Mouse (Mus musculus): Measurements from ENCODE around the gene Ago3. TPM values are rescaled to one million over a fixed set of nuclear protein-coding genes. Genes with fewer than 3 reads are reported as not detected.

Ago3 gene
- polyA plus RNA-seq, 1 experiment from 2014 or later, result 18.7 TPM

DNA sequence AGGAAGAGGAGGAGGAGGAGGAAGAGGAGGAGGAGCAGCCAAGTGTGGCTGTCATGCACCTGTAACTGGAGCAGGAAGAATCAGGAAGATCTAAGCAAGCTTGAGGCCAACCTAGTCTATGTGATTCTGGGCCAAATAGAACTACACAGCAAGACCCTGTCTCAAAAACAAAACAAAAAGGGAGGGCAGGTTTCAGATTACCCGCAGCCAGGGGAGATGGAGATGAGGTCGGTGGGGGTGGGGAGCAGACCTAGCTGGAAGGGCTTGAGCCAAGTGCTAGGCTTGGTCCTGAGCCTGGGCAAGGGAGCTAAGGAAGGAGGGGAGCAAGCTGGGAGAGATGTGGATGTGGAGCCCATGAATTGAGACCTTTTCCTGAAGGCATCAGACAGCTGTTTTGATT lies 122.5 kb downstream of the Ago3 start:
- 0 out of 2 replicates have a peak, but pooled peaks cover 2% of the 10 kb centered on the region for H3K9me3 ChIP-seq (ENCODE audit: control insufficient read depth, low read length)

DNA sequence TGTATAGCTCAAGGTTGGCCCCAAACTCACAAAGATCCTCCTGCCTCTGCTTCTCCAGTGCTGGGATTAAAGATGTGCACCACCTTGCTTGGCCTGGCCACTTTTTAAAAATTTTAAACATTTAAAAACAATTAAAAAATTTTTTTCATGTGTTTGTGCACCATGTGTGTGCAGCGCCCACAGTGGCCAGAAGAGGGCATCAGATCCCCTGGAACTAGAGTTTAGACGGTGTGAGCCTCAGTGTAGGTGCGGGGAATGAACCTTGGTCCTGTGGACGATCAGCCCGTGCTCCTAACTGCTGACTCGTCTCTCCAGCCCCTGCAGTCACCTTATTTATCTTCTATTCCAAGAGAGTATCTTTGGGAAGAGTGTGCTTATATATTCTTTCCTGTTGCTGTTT lies 123.3 kb downstream of the Ago3 start:
- ATAC-seq, result no peak
- H3K4me1 ChIP-seq (replicated peaks; ENCODE audit: control insufficient read depth, insufficient read depth, low read length), result peaks cover 8% of the 10 kb centered on the region
- H3K27ac ChIP-seq (ENCODE audit: low read length), result no peak overlapping the region
- 0 out of 2 replicates have a peak, but pooled peaks cover 2% of the 10 kb centered on the region for H3K9me3 ChIP-seq (ENCODE audit: control insufficient read depth, low read length)
- no peak overlapping the region for H3K4me2 ChIP-seq (ENCODE audit: low read length)
- H3K27me3 ChIP-seq (replicated peaks; ENCODE audit: control insufficient read depth, insufficient read depth, low read length), result peaks cover 12% of the 10 kb centered on the region
- no peak overlapping the region for H3K4me3 ChIP-seq (replicated peaks; ENCODE audit: low read length)
- no peaks in the 10 kb centered on the region for H3K36me3 ChIP-seq (ENCODE audit: control insufficient read depth, insufficient read depth)
- 84% methylated on average over 6 of the region's 6 CpGs for WGBS
- no peak overlapping the region for H3K9ac ChIP-seq (replicated peaks; ENCODE audit: low read depth, low read length)

More for the DNA sequence above, 122.5 kb downstream of the Ago3 start:
- ATAC-seq, result no peak
- no peak overlapping the region for H3K4me3 ChIP-seq (replicated peaks; ENCODE audit: low read length)
- 8% methylated on average over 2 of the region's 2 CpGs for WGBS
- H3K36me3 ChIP-seq (ENCODE audit: control insufficient read depth, insufficient read depth), result no peaks in the 10 kb centered on the region
- H3K27me3 ChIP-seq (replicated peaks; ENCODE audit: control insufficient read depth, insufficient read depth, low read length), result peaks cover 12% of the 10 kb centered on the region
- peaks cover 3% of the 10 kb centered on the region; the same call in 1 of the 2 replicates for H3K4me1 ChIP-seq (replicated peaks; ENCODE audit: control insufficient read depth, insufficient read depth, low read length)
- H3K4me2 ChIP-seq (ENCODE audit: low read length), result no peak overlapping the region
- H3K27ac ChIP-seq (ENCODE audit: low read length), result no peak overlapping the region
- no peak overlapping the region for H3K9ac ChIP-seq (replicated peaks; ENCODE audit: low read depth, low read length)

DNA sequence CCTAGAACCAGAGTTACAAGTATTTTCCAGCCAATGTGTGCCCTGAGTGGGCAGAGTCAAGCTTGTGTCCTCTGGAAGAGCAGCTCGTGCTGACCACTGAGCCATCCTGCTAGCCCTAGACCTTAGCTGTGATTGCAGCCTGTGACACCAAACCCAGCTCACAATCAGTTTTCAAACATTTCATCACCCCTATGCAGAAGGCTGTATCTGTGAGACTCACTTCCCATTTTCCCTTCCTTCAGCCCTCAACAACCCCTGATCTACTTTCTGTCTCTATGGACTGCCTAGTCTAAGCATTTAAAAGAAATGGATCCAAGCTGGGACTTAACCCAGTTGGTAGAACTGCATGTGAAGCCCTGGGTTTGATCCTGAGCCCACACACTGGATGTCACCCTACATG lies 123.9 kb downstream of the Ago3 start:
- no peak overlapping the region for H3K9ac ChIP-seq (replicated peaks; ENCODE audit: low read depth, low read length)
- WGBS, result 90% methylated on average over 1 of the region's 1 CpGs
- 0 out of 2 replicates have a peak, but pooled peaks cover 2% of the 10 kb centered on the region for H3K9me3 ChIP-seq (ENCODE audit: control insufficient read depth, low read length)

DNA sequence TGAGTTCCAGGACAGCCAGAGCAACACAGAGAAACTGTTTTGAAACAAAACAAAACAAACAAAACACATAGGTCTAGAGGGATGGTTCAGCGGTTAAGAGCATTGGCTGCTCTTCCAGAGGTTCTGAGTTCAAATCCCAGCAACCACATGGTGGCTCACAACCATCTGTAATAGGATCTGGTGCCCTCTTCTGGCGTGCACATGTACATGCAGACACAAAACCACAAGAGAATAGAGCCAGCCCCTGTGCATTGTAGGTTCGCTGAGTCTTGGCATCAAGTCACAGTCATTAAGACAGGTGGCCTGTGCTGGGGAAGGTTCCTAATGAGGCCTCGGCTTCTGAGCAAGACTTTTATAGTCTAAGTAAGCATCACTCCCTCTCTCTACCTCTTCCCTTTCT lies 125.5 kb downstream of the Ago3 start:
- WGBS, result 51% methylated on average over 4 of the region's 4 CpGs
- Histone ChIP-seq H3K27me3 (replicated peaks; ENCODE audit: control insufficient read depth, insufficient read depth, low read length) (peaks cover 34% of the 10 kb centered on the region), H3K4me3 (replicated peaks; ENCODE audit: low read length) (no peak overlapping the region), H3K27ac (ENCODE audit: low read length) (no peak overlapping the region), H3K4me1 (replicated peaks; ENCODE audit: control insufficient read depth, insufficient read depth, low read length) (peaks cover 9% of the 10 kb centered on the region), H3K9me3 (ENCODE audit: control insufficient read depth, low read length) (0 out of 2 replicates have a peak, but pooled peaks cover 2% of the 10 kb centered on the region), H3K4me2 (ENCODE audit: low read length) (no peak overlapping the region), H3K36me3 (ENCODE audit: control insufficient read depth, insufficient read depth) (no peaks in the 10 kb centered on the region), H3K9ac (replicated peaks; ENCODE audit: low read depth, low read length) (no peak overlapping the region)
- no peak for ATAC-seq

More for the DNA sequence above, 123.9 kb downstream of the Ago3 start:
- ATAC-seq, result no peak
- Histone ChIP-seq H3K4me1 (replicated peaks; ENCODE audit: control insufficient read depth, insufficient read depth, low read length) (peaks cover 13% of the 10 kb centered on the region), H3K4me2 (ENCODE audit: low read length) (no peak overlapping the region), H3K4me3 (replicated peaks; ENCODE audit: low read length) (no peak overlapping the region), H3K27ac (ENCODE audit: low read length) (no peak overlapping the region), H3K36me3 (ENCODE audit: control insufficient read depth, insufficient read depth) (no peaks in the 10 kb centered on the region), H3K27me3 (replicated peaks; ENCODE audit: control insufficient read depth, insufficient read depth, low read length) (peaks cover 19% of the 10 kb centered on the region)

DNA sequence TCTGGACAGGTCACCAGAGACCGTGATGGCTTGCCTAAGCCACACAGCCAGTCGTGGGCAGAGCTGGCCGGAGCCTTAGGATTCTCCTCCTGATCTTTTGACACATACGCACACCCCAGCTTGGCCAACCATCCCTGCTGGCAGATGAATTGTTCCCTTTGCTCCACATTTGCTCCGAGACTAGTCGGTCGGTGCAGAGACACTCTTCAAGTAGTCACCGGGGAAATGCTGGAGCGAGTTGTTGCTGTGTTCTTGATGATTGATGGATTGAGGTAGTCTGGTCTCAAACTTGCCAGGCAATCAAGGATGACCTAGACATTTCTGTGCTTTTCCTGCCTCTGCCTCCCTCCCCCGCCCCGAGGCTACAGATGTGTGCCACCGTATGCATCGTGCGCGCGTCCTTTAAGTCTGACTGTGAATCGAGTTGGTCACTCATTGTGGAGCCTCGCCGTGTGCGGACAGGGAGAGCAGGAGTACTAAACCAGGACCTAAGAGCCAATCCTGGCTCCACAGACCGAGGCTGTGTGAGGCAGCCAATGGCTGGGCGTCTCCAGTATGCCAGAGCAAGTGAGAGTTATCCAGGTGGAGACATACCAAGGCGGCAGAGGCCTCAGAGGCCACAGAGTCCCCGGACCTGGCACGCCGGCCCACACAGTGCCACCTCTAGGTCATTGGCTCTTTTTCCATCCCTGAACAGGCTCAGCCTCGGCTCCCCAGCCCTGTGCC lies 127.6 kb downstream of the Ago3 start:
- Histone ChIP-seq H3K9me3 (ENCODE audit: control insufficient read depth, low read length) (0 out of 2 replicates have a peak, but pooled peaks cover 2% of the 10 kb centered on the region), H3K4me2 (ENCODE audit: low read length) (peak overlapping the region; percentile 25), H3K9ac (replicated peaks; ENCODE audit: low read depth, low read length) (no peak overlapping the region), H3K27me3 (replicated peaks; ENCODE audit: control insufficient read depth, insufficient read depth, low read length) (peaks cover 46% of the 10 kb centered on the region), H3K4me3 (replicated peaks; ENCODE audit: low read length) (peak overlapping the region; percentile 14), H3K27ac (ENCODE audit: low read length) (no peak overlapping the region), H3K4me1 (replicated peaks; ENCODE audit: control insufficient read depth, insufficient read depth, low read length) (peaks cover 14% of the 10 kb centered on the region), H3K36me3 (ENCODE audit: control insufficient read depth, insufficient read depth) (no peaks in the 10 kb centered on the region)
- no peak for ATAC-seq
- 6% methylated on average over 27 of the region's 27 CpGs for WGBS

DNA sequence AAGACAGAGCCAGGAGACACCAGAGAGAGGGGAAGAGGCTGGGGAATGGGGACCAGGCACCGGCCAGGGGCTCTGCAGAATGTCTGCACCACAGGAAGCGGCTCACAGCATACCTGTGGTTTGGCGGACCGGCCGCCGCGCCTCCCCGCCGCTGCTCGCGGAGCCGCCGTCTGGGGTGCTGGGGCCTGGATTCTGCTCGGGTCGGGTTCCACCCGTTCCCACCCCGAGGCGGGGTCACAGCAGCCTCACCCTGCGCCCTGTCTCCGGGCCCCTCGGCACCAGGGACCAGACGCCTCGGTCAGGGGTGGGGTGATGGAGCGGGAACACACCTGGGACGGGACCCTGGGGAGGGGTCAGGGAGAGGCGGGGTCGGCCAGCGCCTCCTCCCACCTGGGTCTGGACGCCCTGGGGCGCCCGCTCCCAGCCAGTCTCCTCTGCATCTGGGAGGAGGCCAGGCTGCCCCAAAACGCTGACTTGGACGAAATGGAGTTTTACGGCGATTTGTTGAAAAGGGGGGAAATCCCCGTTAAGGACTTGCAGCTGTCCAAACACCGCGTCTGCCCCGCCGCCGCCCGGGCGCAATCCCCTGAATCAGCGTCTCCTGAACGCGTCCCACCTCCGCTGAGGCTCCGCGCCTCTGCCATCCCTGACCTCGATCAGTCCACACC lies 128.3 kb downstream of the Ago3 start:
- H3K36me3 ChIP-seq (ENCODE audit: control insufficient read depth, insufficient read depth), result no peaks in the 10 kb centered on the region
- peak overlapping the region; percentile 14 for H3K4me3 ChIP-seq (replicated peaks; ENCODE audit: low read length)
- H3K4me2 ChIP-seq (ENCODE audit: low read length), result peak overlapping the region; percentile 25
- H3K27ac ChIP-seq (ENCODE audit: low read length), result no peak overlapping the region
- H3K27me3 ChIP-seq (replicated peaks; ENCODE audit: control insufficient read depth, insufficient read depth, low read length), result peaks cover 51% of the 10 kb centered on the region
- WGBS, result 1% methylated on average over 46 of the region's 50 CpGs
- peaks cover 19% of the 10 kb centered on the region for H3K4me1 ChIP-seq (replicated peaks; ENCODE audit: control insufficient read depth, insufficient read depth, low read length)
- H3K9ac ChIP-seq (replicated peaks; ENCODE audit: low read depth, low read length), result 0 out of 2 replicates have a peak overlapping the region, but pooled peaks have one; percentile 9
- 0 out of 2 replicates have a peak, but pooled peaks cover under 1% of the 10 kb centered on the region for H3K9me3 ChIP-seq (ENCODE audit: control insufficient read depth, low read length)
- ATAC-seq, result no peak

DNA sequence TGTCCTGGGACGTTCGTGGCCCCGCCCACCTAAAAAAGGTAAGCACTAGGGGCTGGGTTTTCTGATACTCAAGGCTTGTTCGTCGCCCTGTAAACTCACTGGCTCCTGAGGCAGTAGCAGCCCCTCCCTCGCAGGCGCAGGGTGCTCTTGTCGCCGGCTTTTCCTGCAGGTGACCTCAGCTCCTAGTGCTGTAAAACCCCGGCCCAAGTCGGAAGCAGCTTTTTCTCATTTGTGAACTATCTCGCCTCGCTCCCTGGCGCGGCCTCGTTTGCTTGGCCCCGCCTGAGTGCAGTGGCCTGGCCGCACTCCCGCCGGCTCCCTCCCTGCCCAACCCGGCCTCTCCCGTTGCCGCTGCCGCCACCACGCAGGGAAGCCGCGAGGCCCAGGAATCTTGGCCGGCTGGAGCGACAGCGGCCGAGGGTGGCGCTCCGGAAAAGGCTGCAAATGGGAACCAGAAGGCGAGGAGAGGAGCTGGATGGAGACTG lies 132.7 kb downstream of the Ago3 start:
- H3K4me2 ChIP-seq (ENCODE audit: low read length), result peak overlapping the region; percentile 71
- H3K27ac ChIP-seq (ENCODE audit: low read length), result no peak overlapping the region
- peak; percentile 15; the same call in 1 of the 2 replicates for ATAC-seq
- under 1% methylated on average over 34 of the region's 34 CpGs for WGBS
- H3K9me3 ChIP-seq (ENCODE audit: control insufficient read depth, low read length), result no peaks in the 10 kb centered on the region
- peak overlapping the region; percentile 61 for H3K9ac ChIP-seq (replicated peaks; ENCODE audit: low read depth, low read length)
- peaks cover 19% of the 10 kb centered on the region for H3K4me1 ChIP-seq (replicated peaks; ENCODE audit: control insufficient read depth, insufficient read depth, low read length)
- peak overlapping the region; percentile 38 for H3K4me3 ChIP-seq (replicated peaks; ENCODE audit: low read length)
- peaks cover 39% of the 10 kb centered on the region for H3K27me3 ChIP-seq (replicated peaks; ENCODE audit: control insufficient read depth, insufficient read depth, low read length)
- H3K36me3 ChIP-seq (ENCODE audit: control insufficient read depth, insufficient read depth), result no peaks in the 10 kb centered on the region

DNA sequence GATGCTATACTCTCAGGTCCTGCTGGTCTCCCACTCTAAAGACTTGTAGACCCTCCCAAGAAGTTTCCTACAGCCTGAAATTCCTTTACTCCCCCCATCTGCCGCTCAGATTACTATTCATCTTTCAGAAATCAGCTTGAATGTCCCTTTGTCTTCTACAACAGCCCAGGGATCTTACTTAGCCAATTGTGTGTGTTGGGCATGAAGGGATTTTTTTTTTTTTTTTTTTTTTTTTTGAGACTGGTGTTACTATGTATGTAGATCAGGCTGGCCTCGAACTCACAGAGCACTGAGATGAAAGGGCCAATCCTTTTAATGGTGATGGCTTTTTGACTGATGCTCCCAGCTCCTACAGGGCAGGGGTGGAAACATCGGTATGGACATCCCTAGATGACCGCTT lies 133.4 kb downstream of the Ago3 start:
- Histone ChIP-seq H3K4me3 (replicated peaks; ENCODE audit: low read length) (no peak overlapping the region), H3K9ac (replicated peaks; ENCODE audit: low read depth, low read length) (no peak overlapping the region), H3K27ac (ENCODE audit: low read length) (no peak overlapping the region), H3K4me1 (replicated peaks; ENCODE audit: control insufficient read depth, insufficient read depth, low read length) (peaks cover 13% of the 10 kb centered on the region), H3K4me2 (ENCODE audit: low read length) (no peak overlapping the region), H3K27me3 (replicated peaks; ENCODE audit: control insufficient read depth, insufficient read depth, low read length) (peaks cover 37% of the 10 kb centered on the region), H3K36me3 (ENCODE audit: control insufficient read depth, insufficient read depth) (no peaks in the 10 kb centered on the region), H3K9me3 (ENCODE audit: control insufficient read depth, low read length) (no peaks in the 10 kb centered on the region)
- ATAC-seq, result no peak
- WGBS, result 37% methylated on average over 4 of the region's 4 CpGs

DNA sequence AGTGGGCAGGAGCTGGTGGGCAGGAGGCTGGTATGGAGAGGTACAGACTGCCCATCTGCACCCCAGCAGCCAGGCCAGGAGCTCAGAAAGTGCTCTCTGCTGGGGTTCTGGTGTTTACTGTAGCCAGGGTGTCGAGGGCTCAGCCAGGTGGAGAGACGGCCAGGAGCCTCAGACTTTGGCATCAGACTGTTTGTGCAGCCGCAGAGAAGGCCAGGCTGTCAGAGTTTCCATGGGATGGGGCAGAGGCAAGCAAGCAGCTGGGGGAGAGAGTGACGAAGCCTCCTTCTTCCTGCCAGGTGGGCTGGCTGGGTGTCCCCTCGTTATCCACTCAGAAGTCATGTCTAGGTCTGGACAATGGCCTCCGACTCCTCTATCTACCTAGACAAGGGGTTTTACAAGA lies 134.2 kb downstream of the Ago3 start:
- no peak for ATAC-seq

More for the DNA sequence above, 134.2 kb downstream of the Ago3 start:
- Histone ChIP-seq H3K4me3 (replicated peaks; ENCODE audit: low read length) (no peak overlapping the region), H3K9ac (replicated peaks; ENCODE audit: low read depth, low read length) (no peak overlapping the region), H3K4me1 (replicated peaks; ENCODE audit: control insufficient read depth, insufficient read depth, low read length) (peaks cover 10% of the 10 kb centered on the region), H3K9me3 (ENCODE audit: control insufficient read depth, low read length) (no peaks in the 10 kb centered on the region), H3K27ac (ENCODE audit: low read length) (no peak overlapping the region), H3K36me3 (ENCODE audit: control insufficient read depth, insufficient read depth) (no peaks in the 10 kb centered on the region), H3K27me3 (replicated peaks; ENCODE audit: control insufficient read depth, insufficient read depth, low read length) (peaks cover 29% of the 10 kb centered on the region), H3K4me2 (ENCODE audit: low read length) (no peak overlapping the region)
- WGBS, result 81% methylated on average over 6 of the region's 6 CpGs

Measured in forebrain, embryonic 16.5 days (tissue).